Mouse (Mus musculus) cerebellum, adult 2 months (tissue): Measurements from ENCODE around the gene Smim1. TPM values are rescaled to one million over a fixed set of nuclear protein-coding genes. Genes with fewer than 3 reads are reported as not detected.
A peak's percentile ranks its signal among the peaks of the same experiment; 100 is the strongest.

Experiments
- DNase-seq, 2 experiments: peaks; one replicate each; pipeline ENCODE4 v3.0.0; 2021
- H3K27ac ChIP-seq: fragments of 200-500 bp; 2 replicates; pipeline ENCODE4 v1.5.1; 2012; ENCODE audit warnings: low read length, control low read depth, inconsistent platforms; ENCODE audit not compliant: insufficient read depth
- H3K27me3 ChIP-seq: fragments of 200-500 bp; 2 replicates; pipeline ENCODE4 v1.6.1; 2012; ENCODE audit warnings: inconsistent platforms, mild to moderate bottlenecking, low read length, moderate library complexity; ENCODE audit not compliant: control insufficient read depth, insufficient read depth
- H3K4me1 ChIP-seq: fragments of 200-500 bp; 2 replicates; pipeline ENCODE4 v1.6.1; 2011; ENCODE audit warnings: low read length; ENCODE audit not compliant: control insufficient read depth, insufficient read depth
- H3K4me3 ChIP-seq: fragments of 200-500 bp; replicated peaks from 2 replicates; pipeline ENCODE3; 2011; ENCODE audit warnings: mild to moderate bottlenecking, low read depth, low read length, control low read depth; ENCODE audit not compliant: insufficient read depth
- CTCF ChIP-seq: fragments of 200-500 bp; IDR thresholded peaks from 2 replicates; pipeline ENCODE4 v1.5.1; 2011; ENCODE audit warnings: low read depth, mild to moderate bottlenecking, control low read depth, low read length, moderate library complexity, borderline replicate concordance; ENCODE audit not compliant: insufficient read depth
- POLR2A ChIP-seq: fragments of 200-500 bp; IDR thresholded peaks from 2 replicates; pipeline ENCODE4 v1.6.1; 2011; ENCODE audit warnings: low read length, control low read depth, borderline replicate concordance; ENCODE audit not compliant: insufficient read depth
- WGBS: fragments of 180-500 bp; shearing (Covaris S2); methylation state at CpG from one replicate; pipeline ENCODE4 v1.1.7; 2018; 5-methylcytosine and 5-hydroxymethylcytosine counted together
- polyA plus RNA-seq: library from polyadenylated mRNA; depleted of rRNA; stranded (reverse); fragments of >200 nt; gene quantifications from 2 replicates; pipeline ENCODE4 v1.2.3, GENCODE M21; 2012; rRNA removed

Gene Smim1
- polyA plus RNA-seq, result 35.5 and 39.6 TPM in 2 replicates

- Histone ChIP-seq H3K4me1 (no peaks in the 10 kb centered on the region), H3K27me3 (no peaks in the 10 kb centered on the region), H3K27ac (peak within 1 kb of the TSS; percentile 29; the same call in 1 of the 2 replicates), H3K4me3 (peak within 1 kb of the TSS; percentile 56)
- peak; percentile 55 to 58 for DNase-seq
- WGBS, result 3% methylated on average over 33 of the region's 33 CpGs
- TF ChIP-seq POLR2A (no peak), CTCF (peak; percentile 49; the same call in 1 of the 2 replicates)
These were observed at the start of gene Smim1 for GRCm38 (mm10) chr4:154025641-154026440. TSS of gene Smim1 (minus strand) at chr4:154026230.

DNA sequence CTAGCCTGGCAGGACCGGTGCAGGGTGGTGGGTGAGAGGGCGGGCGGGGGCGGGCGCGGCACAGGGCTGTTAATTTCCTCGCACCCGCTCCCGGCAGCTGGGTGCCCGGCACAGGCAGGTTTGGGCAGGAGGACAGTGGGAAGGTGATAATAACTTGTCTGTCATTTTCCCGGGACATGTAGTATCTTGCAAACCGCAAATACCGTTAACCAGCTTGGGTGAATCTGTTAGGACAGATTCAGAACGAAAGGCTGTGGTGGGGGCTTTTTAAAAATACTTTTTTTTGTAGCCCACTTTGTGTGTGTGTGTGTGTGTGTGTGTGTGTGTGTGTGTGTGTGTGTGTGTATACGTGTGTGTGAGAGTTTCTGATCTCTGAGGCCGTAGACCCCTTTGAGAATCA, 45.9 kb upstream of the Smim1 start:
- Histone ChIP-seq H3K27ac (no peak overlapping the region), H3K4me1 (no peaks in the 10 kb centered on the region), H3K27me3 (no peaks in the 10 kb centered on the region), H3K4me3 (no peak overlapping the region)
- no peak for TF ChIP-seq CTCF
- TF ChIP-seq POLR2A, result no peak
- WGBS, result 26% methylated on average over 14 of the region's 16 CpGs
- no peak for DNase-seq

DNA sequence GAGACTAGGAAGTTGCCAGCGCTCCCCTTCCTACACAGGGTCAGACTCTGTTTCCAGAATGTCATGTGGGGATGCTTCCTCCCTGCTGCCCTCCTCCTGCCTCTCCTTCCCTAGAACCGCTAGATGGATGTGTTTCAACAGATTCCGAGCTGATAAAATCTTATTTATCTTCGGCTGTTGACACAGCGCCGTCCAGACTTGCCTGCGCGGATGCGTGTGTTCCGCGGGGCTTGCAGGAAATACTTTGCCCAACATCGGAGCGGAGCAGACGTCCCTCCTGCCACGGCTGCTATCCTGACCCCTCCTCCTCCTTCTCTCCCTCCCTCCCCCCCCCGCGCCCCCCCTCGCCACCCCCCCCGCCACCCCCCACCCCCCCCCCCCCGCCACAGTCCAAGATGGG, 45.5 kb upstream of the Smim1 start:
- H3K27ac ChIP-seq, result no peak overlapping the region
- H3K4me3 ChIP-seq, result peak overlapping the region; percentile 11
- no peak for TF ChIP-seq CTCF
- no peak for TF ChIP-seq POLR2A
- H3K4me1 ChIP-seq, result no peaks in the 10 kb centered on the region
- DNase-seq, result no peak
- H3K27me3 ChIP-seq, result no peaks in the 10 kb centered on the region
- WGBS, result 3% methylated on average over 15 of the region's 20 CpGs

- TF ChIP-seq CTCF (peak; percentile 76), POLR2A (no peak)
- Histone ChIP-seq H3K4me3 (no peak overlapping the region), H3K27me3 (no peaks in the 10 kb centered on the region), H3K4me1 (no peaks in the 10 kb centered on the region), H3K27ac (no peak overlapping the region)
- DNase-seq, result peak; percentile 33 to 34
- WGBS, result 8% methylated on average over 5 of the region's 5 CpGs
These were observed 44.9 kb upstream of the Smim1 start for GRCm38 (mm10) chr4:154070896-154071295.

- 63% methylated on average over 14 of the region's 14 CpGs for WGBS
- Histone ChIP-seq H3K27ac (no peak overlapping the region), H3K27me3 (no peaks in the 10 kb centered on the region), H3K4me3 (no peak overlapping the region), H3K4me1 (no peaks in the 10 kb centered on the region)
- TF ChIP-seq POLR2A, result no peak
- TF ChIP-seq CTCF, result peak; percentile 90
- DNase-seq, result peak; percentile 42 to 45
These were observed 39.1 kb upstream of the Smim1 start for GRCm38 (mm10) chr4:154064827-154065773.

DNA sequence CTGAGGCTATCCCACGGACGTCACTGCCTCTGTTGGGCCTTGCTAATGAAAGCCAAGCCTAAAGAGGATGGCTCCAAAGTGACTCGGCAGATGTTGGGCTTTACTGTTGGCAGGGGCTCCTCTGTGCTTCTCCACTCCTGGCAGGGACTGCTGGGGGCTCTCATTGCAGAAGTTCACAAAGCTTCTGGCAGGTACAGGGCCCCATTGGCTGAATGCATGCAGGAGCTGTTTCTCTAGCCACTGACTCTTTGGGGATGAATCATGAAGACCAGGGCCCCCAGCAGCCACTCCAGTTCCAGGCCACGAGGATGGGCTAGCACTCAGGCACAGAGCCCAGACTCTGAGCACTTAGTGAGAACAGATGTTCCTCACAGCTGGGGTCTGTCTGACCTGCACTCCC, 31.7 kb upstream of the Smim1 start:
- Histone ChIP-seq H3K27me3 (no peaks in the 10 kb centered on the region), H3K4me3 (no peak overlapping the region), H3K4me1 (no peaks in the 10 kb centered on the region), H3K27ac (no peak overlapping the region)
- DNase-seq, result no peak
- 43% methylated on average over 4 of the region's 4 CpGs for WGBS
- TF ChIP-seq CTCF (no peak), POLR2A (no peak)

GRCm38 (mm10) chr4:154056661-154057060, 30.6 kb upstream of the Smim1 start:
- Histone ChIP-seq H3K4me1 (no peaks in the 10 kb centered on the region), H3K27me3 (no peaks in the 10 kb centered on the region), H3K27ac (no peak overlapping the region), H3K4me3 (no peak overlapping the region)
- TF ChIP-seq POLR2A (no peak), CTCF (no peak)
- WGBS, result 39% methylated on average over 2 of the region's 2 CpGs
- no peak for DNase-seq
